Mouse (Mus musculus): Measurements from ENCODE around the gene Fryl.
"Not testable (repeated sequence)": the region's sequence is repeated elsewhere in the genome, so short reads cannot be mapped to it uniquely, and the experiment has no call there.

DNA sequence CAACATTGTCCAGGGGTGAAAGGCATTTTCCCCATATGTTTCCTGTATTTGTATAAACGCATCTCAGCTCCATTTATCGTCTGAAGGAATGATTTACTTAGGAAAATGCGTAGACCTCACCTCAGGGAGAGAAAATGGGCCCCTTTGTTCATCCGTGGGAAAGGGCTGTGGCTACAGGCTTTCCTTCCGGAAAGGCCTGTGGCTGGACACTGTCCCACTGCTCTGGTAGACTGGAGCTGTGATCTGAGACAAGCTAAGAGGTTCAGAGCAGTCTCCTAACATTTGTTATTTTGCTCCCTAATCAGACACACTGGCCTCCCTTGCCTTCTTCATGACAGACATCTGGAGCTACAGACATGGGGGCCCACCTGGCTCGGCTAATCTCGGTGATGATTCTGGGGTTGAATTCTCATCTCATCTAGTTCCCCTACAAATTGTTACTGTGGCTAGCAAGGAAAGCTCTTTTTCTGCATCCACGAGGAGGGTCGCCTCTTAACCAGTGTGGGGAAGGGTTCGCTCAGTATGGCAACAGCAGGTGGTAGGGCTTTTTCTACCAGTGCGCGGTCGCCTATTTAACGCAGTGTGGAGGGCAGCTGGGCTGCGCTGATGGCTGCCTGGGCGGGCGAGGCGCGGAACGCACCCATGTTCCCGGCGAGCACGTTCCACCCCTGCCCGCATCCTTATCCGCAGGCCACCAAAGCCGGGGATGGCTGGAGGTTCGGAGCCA is 243.4 kb downstream of the Fryl start:
- not testable (repeated sequence) for TF ChIP-seq CTCF (IDR thresholded peaks at IDR 0.05; ENCODE audit: borderline replicate concordance, extremely low read depth, insufficient read depth, insufficient read length); POLR2A (IDR thresholded peaks at IDR 0.05; ENCODE audit: borderline replicate concordance, extremely low read depth, insufficient read depth, insufficient read length, poor library complexity, severe bottlenecking)

Data from brain, embryonic 14.5 days (tissue).